Mouse (Mus musculus) cerebellum, adult 2 months (tissue): ENCODE data around the gene Dlst. TPM values are rescaled to one million over a fixed set of nuclear protein-coding genes. Genes with fewer than 3 reads are reported as not detected.

Experiments used
- DNase-seq, 2 experiments: peaks; one replicate each; pipeline ENCODE4 v3.0.0; 2021
- H3K27ac ChIP-seq: fragments of 200-500 bp; 2 replicates; pipeline ENCODE4 v1.5.1; 2012; ENCODE audit warnings: low read length, control low read depth, inconsistent platforms; ENCODE audit not compliant: insufficient read depth
- H3K27me3 ChIP-seq: fragments of 200-500 bp; 2 replicates; pipeline ENCODE4 v1.6.1; 2012; ENCODE audit warnings: inconsistent platforms, mild to moderate bottlenecking, low read length, moderate library complexity; ENCODE audit not compliant: control insufficient read depth, insufficient read depth
- H3K4me1 ChIP-seq: fragments of 200-500 bp; 2 replicates; pipeline ENCODE4 v1.6.1; 2011; ENCODE audit warnings: low read length; ENCODE audit not compliant: control insufficient read depth, insufficient read depth
- H3K4me3 ChIP-seq: fragments of 200-500 bp; replicated peaks from 2 replicates; pipeline ENCODE3; 2011; ENCODE audit warnings: mild to moderate bottlenecking, low read depth, low read length, control low read depth; ENCODE audit not compliant: insufficient read depth
- CTCF ChIP-seq: fragments of 200-500 bp; IDR thresholded peaks from 2 replicates; pipeline ENCODE4 v1.5.1; 2011; ENCODE audit warnings: low read depth, mild to moderate bottlenecking, control low read depth, low read length, moderate library complexity, borderline replicate concordance; ENCODE audit not compliant: insufficient read depth
- POLR2A ChIP-seq: fragments of 200-500 bp; IDR thresholded peaks from 2 replicates; pipeline ENCODE4 v1.6.1; 2011; ENCODE audit warnings: low read length, control low read depth, borderline replicate concordance; ENCODE audit not compliant: insufficient read depth
- WGBS: fragments of 180-500 bp; shearing (Covaris S2); methylation state at CpG from one replicate; pipeline ENCODE4 v1.1.7; 2018; 5-methylcytosine and 5-hydroxymethylcytosine counted together
- polyA plus RNA-seq: library from polyadenylated mRNA; depleted of rRNA; stranded (reverse); fragments of >200 nt; gene quantifications from 2 replicates; pipeline ENCODE4 v1.2.3, GENCODE M21; 2012

Dlst gene
- polyA plus RNA-seq, 1 experiment = 185 TPM

- Histone ChIP-seq H3K4me3 (no peak overlapping the region), H3K27me3 (no peaks in the 10 kb centered on the region), H3K27ac (no peak overlapping the region), H3K4me1 (no peaks in the 10 kb centered on the region)
- TF ChIP-seq CTCF (no peak), POLR2A (no peak)
- 73% methylated on average over 14 of the region's 14 CpGs for WGBS
- DNase-seq = no peak
These were observed 47.3 kb downstream of the Dlst start for GRCm38 (mm10) chr12:85157797-85158460.

GRCm38 (mm10) chr12:85158801-85159200, 48.2 kb downstream of the Dlst start:
- no peak for TF ChIP-seq CTCF
- no peak for TF ChIP-seq POLR2A
- Histone ChIP-seq H3K27ac (no peak overlapping the region), H3K4me1 (no peaks in the 10 kb centered on the region), H3K27me3 (no peaks in the 10 kb centered on the region), H3K4me3 (no peak overlapping the region)
- WGBS = 87% methylated on average over 8 of the region's 8 CpGs
- no peak for DNase-seq

- no peak for DNase-seq
- 48% methylated on average over 5 of the region's 5 CpGs for WGBS
These were observed 49.0 kb downstream of the Dlst start for GRCm38 (mm10) chr12:85159592-85159991.

GRCm38 (mm10) chr12:85164996-85165395, 54.4 kb downstream of the Dlst start:
- Histone ChIP-seq H3K4me3 (no peak overlapping the region), H3K27me3 (no peaks in the 10 kb centered on the region), H3K4me1 (peaks cover 3% of the 10 kb centered on the region), H3K27ac (no peak overlapping the region)
- TF ChIP-seq CTCF (no peak), POLR2A (no peak)
- DNase-seq = no peak
- 42% methylated on average over 5 of the region's 5 CpGs for WGBS

More at GRCm38 (mm10) chr12:85159592-85159991, 49.0 kb downstream of the Dlst start:
- no peak overlapping the region for H3K4me3 ChIP-seq
- no peak for TF ChIP-seq POLR2A
- TF ChIP-seq CTCF = no peak
- H3K4me1 ChIP-seq = no peaks in the 10 kb centered on the region
- H3K27ac ChIP-seq = no peak overlapping the region
- H3K27me3 ChIP-seq = no peaks in the 10 kb centered on the region

- TF ChIP-seq POLR2A (no peak), CTCF (no peak)
- DNase-seq = no peak
- Histone ChIP-seq H3K27me3 (no peaks in the 10 kb centered on the region), H3K27ac (no peak overlapping the region), H3K4me1 (peaks cover 11% of the 10 kb centered on the region), H3K4me3 (no peak overlapping the region)
- WGBS = 88% methylated on average over 9 of the region's 9 CpGs
These were observed 56.0 kb downstream of the Dlst start for GRCm38 (mm10) chr12:85166631-85167030.

GRCm38 (mm10) chr12:85169117-85169858, 58.7 kb downstream of the Dlst start:
- WGBS = 36% methylated on average over 27 of the region's 27 CpGs
- TF ChIP-seq CTCF (peak; percentile 88), POLR2A (no peak)
- peak; percentile 74 to 85 for DNase-seq
- peak overlapping the region; percentile 11 for H3K4me3 ChIP-seq
- no peaks in the 10 kb centered on the region for H3K27me3 ChIP-seq
- peaks cover 11% of the 10 kb centered on the region for H3K4me1 ChIP-seq
- H3K27ac ChIP-seq = no peak overlapping the region

- no peak overlapping the region for H3K4me3 ChIP-seq
- no peak for TF ChIP-seq POLR2A
- no peak for TF ChIP-seq CTCF
- H3K27ac ChIP-seq = no peak overlapping the region
- WGBS = 31% methylated on average over 3 of the region's 3 CpGs
- H3K4me1 ChIP-seq = peaks cover 12% of the 10 kb centered on the region
- H3K27me3 ChIP-seq = no peaks in the 10 kb centered on the region
- DNase-seq = no peak
These were observed 59.2 kb downstream of the Dlst start for GRCm38 (mm10) chr12:85169877-85170276.
